Mouse (Mus musculus): Measurements from ENCODE around the gene Sirt6.

Gene Sirt6

DNA sequence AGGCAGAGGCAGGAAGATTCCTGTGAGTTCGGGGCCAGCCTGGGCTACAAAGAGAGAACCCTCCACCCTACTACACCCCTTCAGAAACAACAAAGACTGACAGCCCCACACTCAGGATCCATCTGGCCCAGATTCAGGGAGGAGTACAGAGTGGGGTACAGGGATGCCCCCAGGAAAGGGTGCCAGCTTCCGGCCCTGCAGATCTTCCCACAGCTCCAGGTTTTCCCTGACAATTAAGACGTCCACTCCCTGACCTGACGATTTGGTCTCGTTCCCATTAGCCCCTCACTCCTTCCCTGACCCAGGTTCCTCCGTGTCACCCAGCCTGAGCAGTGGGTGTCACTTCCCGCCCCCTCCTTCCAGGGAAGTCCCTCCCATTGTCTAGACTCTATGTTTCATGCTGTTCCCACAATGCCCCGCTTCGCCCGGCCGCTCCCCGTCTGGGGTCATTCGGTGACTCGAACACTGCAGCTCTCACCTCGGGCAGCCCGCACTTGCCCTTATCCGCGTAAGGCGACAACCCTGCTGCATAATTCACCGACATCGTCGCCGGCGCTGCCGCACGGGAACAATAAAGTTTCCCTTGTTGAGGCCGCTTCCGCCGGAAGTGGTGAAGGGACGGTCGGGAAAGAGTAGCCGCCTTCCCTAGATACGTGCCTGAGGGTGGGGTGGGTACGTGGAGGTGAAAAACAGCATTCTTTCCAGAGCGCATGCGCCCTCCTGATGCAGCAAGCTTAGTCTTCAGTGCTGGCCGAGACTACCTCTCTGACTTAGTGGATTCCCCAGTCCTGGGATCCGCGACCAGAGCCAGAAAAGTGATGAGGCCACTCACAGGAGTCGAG is at the start of gene Sirt6:
TSS of gene Sirt6 (minus strand) at position 804 of the 842 bp plus-strand sequence.
- DNase-seq, result peak; percentile 82 to 84

DNA sequence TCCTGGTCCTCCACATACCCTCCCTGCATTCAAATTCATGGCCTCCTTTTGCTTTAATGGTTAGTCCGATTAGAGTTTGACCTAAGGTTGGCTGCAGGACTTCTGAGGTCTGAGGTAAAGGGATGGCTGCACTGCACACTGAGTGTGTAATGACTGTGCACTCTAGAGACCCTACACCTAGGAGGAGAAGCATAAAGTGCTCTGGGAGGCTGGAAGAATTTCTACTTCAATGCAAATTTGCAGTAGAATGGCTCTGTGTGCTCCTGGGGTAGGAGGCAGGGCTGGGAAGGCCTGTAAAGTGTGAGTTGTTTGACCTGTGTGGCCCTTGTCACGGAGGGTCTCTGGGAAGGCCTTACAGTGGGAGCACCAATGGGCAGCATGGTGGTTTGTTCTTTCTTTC is 28.6 kb upstream of the Sirt6 start:
- DNase-seq, result no peak

DNA sequence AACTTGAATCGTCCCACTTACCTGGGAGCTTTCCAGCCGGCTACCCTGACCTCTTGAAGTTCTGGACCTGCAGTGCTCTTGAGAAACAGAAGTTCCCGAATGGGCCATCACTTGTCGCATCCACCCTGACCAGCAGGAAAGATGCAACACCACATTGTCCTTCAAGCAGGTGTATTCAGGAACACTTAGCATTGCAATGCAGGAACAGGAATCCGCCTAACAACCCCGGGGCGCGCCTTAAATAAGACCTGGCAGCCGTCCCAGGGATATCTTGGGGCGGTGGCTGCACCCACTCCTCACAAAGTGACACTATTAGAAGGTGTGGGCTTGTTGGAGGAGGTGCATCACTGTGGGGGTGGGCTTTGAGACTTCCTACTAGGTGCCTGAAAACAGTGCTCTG is 27.6 kb upstream of the Sirt6 start:
- DNase-seq, result no peak

DNA sequence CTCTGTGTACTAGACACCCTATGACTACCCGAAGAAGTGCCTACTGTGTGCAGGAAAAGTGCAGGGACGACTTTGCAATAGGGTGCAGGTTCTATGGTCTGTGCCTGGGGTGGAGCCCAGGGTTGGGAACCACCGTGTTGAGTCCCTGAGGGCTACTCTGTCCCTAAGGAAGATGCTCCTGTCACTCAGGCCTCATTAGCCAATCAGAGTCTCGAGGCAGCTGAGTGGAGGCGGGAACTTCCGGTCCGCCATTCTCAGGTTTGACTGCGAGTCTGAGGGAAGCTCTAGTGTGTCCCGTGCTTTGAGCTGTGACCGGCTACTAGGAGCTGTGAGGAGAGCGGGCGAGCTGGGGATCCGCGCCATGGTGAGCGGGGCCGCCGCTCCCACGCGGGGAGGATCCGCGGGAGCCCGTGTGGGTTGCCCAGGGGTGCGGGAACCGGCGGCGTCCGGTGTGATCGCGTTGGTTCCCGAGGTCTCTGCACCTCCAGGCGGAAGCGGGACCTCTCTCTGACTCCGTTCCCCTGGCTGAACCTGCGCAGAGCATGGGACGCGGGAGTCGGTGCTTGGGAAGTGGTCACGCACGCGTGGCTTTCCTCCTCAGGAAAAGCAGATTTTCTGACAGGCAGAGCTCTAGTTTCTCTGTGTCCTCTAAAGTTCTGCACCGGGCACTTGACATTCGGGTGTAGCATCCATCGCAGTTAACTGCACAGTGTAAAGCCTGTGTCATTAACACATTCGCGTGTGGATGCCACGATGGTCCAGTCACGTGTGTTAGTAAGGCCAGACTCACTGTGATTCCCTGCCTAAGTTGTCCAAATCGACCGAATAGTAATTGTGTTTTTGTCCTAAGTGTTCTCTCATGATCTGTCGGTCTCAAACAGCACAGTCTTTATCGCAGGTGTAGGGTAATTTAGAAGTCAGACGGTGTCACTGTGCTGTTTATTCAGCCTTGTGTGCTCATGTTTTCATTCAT is 21.5 kb upstream of the Sirt6 start, which contains the start of gene Gm10778:
TSS of gene Gm10778 (plus strand) at position 257 of the 973 bp plus-strand sequence.
- DNase-seq, result peak; percentile 70 to 82

DNA sequence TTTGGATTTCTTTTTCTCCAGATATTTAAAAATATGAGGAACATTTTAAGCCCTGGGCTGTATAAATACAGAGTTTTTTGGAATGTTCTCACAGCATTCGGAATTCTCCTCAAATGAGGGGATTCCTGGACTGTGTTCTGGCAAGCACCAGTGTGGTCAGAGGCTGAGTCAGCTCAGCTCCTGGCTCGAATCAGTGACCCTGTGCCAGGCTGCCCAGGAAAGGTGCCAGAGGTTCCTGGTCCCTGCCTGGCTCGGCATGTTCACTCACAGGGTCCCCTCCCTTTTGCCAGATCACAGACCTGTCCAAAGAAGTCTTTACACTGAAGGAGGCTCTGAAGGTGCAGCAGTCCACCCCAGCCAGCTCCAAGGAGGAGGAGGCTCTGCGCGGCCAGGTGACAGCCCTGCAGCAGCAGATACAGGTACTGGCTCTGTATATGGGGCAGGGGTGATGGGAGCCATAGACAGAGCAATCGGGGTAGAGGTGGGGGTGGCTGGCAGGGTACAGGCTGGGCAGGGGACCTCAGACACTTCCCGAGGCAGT is 18.5 kb upstream of the Sirt6 start:
- no peak for DNase-seq

DNA sequence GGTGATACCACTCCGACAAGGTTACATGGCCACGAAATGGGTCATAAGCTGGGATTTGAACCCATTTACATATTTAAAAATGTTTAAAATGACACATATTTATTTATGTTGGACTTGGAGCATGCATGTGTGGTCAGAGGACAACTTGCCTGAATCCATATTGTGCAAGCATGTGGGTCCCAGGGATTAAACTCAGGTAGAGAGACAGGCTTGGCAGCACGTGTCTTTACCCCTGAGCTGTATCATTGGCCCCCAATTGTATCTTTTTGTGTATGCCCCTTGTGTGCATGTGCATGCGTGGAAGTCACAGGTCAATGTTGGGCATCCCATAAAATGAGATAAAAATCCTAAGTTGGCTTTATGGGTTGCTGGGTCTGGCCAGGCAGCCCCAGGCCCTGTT is 17.8 kb upstream of the Sirt6 start:
- DNase-seq, result no peak

DNA sequence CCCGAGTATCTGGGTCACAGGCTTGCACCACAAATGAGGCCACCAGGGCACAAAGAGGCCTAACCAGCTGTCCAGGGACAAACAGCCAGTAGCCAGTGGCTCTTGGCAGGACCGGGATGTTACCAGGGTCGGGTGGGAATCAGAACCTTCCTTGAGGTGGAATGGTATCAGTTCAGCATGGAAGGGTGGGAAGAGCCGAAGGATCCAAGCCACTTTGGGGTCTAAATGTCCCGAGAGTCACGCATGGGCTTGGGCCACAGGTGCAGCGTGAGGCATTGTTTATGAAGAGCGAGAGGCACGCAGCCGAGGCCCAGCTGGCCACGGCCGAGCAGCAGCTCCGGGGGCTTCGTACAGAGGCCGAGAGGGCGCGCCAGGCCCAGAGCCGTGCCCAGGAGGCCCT is 17.1 kb upstream of the Sirt6 start:
- no peak for DNase-seq

DNA sequence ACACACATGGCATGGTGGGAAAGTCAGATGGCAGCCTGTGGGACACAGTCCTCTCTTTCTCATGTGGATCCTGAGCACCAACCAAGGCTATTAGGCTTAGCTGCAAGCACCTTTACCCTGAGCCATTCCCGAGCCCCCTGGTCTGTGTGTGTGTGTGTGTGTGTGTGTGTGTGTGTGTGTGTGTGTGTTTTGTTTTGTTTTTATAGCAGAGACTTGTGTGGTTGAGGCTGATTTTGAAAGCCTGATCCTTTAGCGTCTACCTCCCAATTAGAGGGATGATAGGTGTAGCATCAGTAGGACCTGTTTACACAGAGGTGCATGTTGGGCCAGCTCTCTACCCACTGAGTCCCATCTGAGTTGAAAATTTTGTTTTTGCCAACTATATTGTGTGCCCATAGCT is 16.6 kb upstream of the Sirt6 start:
- no peak for DNase-seq

DNA sequence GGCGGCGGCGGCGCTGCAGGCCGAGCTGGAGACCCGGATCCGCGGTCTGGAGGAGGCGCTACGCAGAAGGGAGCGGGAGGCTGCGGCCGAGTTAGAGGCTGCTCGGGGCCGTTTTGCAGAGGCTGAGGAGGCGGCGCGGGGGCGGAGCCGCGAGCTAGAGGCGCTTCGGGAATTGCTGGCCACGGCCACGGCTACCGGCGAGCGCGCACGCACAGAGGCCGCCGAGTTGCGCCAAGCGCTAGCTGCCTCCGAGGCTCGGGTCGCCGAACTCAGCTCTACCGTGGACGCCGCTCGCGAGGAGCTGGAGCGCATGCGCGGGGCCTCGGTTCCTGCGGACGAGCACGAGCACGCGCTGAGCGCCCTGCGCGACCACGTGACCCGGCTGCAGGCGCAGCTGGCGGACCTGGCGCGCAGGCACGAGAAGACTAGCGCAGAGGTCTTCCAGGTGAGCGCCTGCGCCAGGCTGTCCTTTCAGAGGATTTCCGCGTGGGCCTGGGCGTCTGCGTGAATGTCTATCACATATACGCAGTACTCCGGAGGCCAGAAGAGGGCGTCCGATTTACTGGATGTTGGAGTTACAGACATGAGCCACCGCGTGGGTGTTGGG is 16.0 kb upstream of the Sirt6 start:
- peak; percentile 91 to 94 for DNase-seq

DNA sequence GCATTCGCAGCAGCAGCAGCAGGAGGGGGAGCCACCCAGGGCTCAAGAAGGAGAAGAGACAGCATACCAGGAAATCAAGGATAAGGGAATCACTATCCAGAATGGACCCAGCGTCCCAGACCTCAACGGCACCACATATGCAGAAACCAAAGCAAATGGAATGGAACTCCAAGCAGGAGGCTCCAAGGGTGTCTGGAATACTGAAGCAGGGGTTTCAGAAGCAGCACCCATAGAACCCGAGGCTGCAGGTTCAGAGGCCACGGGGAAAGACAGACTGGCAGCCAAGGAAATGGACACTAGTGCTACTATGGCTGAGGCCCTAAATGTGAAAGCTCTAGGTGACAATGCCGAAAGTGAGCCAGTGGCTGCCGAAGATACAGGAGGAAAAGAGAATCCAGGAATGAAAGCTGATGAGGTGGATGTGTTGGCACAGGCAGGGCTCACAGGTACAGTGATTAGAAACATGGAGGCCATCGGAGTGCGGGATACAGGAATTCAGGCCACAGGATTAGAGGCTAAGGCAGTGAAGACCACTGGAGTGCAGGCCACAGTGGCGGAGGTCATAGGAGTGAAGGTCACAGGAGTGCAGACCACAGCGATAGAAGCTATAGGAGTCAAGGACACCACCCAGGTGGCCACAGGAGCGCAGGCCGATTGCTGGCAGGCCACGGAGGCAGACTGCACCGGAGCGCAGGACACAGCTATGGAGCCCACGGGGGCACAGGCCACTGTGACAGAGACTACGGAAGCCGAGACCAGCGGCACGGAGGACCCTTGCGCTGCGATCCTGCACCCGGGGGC is 15.3 kb upstream of the Sirt6 start:
- no peak for DNase-seq

DNA sequence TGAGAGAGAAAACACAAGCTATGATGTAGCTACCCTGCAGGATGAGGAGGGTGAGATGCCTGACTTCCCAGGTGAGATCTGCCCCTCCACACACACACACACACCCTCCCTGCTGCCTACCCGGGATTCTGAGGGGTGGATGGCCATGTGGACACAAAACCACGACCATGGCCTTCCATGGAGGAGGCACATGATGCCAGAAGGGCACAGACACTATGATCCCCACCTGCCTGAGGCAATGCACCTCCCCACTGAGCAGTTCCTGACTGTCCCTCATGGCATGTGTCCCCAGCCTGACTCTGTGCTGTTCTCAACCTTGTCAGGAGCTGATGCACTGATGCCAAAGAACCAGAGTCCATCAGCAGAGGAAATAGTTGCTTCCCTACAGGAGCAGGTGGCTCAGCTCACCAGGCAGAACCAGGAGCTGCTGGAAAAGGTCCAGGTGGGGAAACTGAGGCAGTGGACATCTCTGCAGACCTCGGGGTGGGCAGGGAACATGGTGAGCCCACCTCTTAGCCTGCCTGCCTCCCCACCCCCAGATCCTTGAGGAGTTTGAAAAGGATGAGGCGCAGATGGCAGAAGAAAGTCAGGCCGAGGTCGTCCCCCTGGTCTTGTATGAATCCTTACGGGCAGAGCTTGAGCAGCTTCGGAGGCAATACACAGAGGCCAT is 14.5 kb upstream of the Sirt6 start:
- DNase-seq, result no peak

DNA sequence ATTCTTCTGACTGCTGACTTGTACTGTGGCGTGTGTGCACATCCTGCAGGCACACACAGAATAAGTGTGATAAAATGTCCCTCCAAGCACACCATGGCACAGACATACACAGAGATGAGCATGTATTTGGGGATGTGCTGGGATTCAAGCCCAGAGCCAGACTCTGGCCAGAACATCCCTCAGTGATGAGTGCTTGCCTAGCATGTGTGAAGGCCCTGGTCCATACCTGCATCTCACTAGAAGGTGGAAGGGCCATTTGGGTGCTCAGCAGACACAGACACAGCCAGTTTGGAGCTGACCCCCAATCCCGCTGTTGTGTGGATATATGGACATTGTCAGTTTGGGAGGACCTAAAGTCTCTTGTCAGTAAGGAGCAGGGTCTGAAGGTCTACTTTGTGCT is 14.0 kb upstream of the Sirt6 start:
- peak in 1 of 2 experiments; percentile 0 for DNase-seq

DNA sequence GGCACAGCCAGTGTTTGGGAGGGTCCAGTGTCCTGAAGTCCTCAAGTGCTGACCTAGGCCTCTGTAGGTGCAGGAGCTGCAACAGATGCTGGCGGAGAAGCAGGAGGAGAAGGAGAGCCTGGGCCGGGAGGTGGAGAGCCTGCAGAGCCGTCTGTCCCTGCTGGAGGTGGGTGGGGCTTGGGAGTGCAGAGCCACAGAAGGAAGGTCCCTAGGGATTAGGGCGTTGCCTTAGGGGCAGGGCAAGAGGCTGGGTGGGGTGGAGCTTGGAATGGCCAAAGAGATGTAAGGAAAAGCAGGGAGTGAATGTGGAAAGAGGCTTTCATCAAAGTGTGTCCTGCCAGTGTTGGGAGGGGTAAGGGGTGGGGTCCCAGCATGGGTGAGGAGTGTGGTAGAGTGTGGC is 13.2 kb upstream of the Sirt6 start:
- peak in 1 of 2 experiments; percentile 5 for DNase-seq

DNA sequence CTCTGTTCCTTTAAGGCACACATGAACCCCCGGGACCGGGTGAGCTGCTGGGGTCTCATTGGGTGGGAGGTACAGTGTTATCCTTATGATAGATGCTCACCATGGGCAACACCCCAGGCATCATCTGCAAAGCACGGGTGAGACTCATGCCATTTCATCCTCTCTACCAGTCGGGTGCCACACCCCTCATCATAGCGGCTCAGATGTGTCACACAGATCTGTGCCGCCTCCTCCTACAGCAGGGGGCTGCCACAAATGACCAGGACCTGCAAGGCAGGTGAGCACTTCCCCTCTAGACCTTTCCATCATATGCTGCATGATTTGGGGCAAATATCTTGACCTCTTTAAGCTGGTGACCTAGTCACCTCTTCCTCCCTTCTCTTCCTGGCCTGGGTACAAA is 10.5 kb upstream of the Sirt6 start:
- DNase-seq, result no peak

DNA sequence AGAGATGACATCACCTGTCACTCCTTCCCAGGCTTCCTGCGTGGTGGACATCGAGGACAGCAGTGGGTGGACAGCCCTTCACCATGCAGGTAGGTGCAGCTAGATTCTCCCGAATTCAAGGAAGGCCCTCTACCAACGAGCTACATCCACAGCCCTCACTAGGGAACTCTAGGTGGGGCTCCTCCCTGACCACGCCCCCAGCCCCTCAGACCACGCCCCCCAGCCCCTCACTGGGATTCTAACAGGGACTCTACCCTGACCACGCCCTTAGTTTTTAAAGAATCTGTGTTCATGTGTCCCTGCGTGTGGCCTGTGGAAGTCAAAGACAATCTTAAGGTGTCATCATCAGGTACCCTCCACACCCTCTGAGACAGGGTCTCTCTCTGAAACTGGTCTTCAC is 8.7 kb upstream of the Sirt6 start:
- DNase-seq, result no peak

DNA sequence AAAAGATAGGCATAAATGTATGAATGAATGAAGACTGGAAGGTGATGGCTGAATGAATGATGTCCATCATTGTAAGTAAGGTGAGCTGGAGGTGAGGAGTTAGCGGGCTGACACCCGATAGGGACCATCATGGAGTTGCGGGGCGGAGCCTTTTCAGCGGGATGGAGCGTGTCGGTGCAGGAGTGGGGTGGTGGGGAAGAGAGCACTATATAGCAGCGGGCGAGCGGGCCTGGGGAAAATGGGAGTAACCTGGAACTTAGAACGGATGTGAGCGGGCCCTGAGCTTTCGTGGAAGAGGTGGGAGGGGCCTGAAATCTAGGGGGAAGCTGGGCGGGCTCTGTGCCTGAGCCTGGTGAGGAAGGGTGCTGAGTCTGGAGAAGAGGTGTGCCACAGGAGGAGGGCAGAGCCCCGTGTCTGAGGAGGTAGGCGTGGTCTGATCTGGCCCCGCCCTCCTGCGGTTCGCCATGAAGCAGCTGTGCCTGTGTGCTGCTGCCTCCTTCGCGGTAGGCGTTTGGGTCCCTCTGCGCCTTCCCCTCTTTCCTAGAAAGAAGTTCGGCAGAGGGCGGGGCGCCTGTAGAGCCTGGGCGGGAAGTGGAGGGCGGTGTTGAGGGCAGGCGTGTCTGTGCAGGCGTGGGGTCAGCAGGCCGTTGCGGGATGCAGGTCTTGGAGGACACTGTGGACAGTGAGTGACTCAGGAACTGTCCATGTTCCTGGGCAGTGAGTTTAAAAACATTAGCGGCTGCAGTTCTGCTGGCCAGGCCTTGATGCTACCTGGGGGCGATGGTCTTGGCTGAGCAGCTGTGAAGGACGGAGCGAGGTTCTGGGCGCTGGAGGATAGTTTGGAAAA is 5.9 kb upstream of the Sirt6 start:
- peak; percentile 70 to 78 for DNase-seq

DNA sequence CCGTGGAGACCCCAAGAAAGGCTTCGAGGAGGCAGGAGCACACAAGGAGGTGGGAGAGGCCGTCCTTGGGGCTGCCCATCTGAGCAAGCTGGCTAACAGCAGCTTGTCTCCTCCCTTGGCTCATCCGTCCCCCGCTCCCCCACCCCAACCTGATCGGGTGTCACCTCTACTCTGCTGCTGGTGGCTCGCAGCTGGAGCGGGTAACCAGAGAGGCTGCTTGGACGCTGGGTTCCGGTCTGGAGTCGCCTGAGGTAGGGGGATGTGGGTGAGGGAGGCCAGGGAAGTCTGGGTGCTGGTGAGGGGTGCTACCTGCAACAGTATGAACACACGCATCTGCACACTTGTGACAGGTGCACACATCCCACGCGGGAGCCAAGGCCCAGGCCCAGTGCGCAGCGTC is 793 bp upstream of the Sirt6 start, which contains the start of gene Ankrd24:
TSS of gene Ankrd24 (plus strand) at position 151 of the 400 bp plus-strand sequence.
- no peak for DNase-seq

DNA sequence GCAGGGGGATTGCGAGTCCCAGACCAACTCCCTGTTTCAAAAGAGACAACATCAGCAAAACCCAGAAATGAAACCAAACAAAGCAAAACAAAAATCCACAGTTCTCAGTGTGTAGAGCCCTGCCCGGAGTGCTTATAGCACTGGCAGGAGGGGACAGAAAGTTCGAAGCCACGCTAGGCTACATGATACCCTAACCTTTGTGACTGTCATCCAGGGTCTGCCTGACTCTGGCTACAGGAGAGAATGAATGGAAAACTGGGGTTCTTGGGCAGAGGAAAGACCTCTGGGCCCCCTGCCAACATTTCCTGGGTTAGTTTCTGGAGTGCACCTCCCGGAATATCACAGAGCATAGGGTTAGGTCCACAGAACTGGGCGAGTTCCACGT is 231 bp upstream of the Sirt6 start:
- peak in 1 of 2 experiments; percentile 28 for DNase-seq

DNA sequence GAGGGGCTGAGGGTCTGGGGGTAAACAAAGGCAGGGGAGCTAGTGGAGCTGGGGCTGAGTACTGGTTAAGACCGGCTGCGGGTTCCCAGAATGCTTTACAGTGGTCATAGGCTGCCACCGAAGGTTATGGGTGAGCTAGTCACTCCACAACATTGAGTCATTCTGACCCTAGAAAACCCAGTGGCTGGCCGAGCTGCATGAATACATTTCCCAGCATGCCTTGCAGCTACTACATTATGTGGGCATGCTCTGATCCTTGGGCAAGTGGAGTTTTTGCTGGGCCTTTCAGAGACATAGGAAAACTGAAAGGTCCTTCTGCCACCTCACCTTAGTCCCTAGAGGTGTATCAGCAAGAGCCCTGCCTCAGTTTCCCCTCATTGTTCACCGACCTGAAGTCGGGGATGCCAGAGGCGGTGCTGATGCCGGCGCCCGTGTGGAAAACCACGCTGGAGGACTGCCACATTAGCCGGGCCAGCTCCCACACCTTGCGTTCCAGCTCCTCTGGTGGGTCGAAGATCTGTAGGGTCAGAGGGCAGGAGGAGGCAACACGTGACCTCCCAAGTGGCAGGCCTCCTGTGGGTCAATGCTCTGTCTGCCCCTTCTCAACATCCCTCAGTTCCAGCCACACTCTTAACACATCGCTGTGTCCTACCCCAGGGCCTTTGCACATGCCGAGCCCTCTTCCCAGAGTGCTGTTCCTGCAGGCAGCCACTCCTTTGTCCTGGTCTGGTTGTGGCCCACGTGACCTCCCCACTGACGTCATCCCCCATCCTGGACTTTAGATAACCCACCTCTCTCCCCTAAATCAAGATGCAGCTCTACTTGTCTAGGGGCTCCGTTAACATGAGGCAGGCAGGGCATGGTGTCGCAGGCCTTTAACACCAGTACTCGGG is 1.2 kb downstream of the Sirt6 start:
- DNase-seq, result no peak

Data from spleen, adult 18-20 months (tissue).